Mouse (Mus musculus) adrenal gland, adult (tissue): Measurements from ENCODE around the gene Tnfaip2.

Experiments used
- DNase-seq, 2 experiments: peaks; one replicate each; pipeline ENCODE4 v3.0.0; 2022 to 2023; ENCODE audit warnings: low spot score in 1 of 2; ENCODE audit not compliant: inconsistent age in 2 of 2

The Tnfaip2 gene

GRCm38 (mm10) chr12:111443921-111444831, 1.9 kb downstream of the Tnfaip2 start:
- DNase-seq: peak in 1 of 2 experiments; percentile 49

GRCm38 (mm10) chr12:111445161-111445889, 3.1 kb downstream of the Tnfaip2 start:
- DNase-seq: peak in 1 of 2 experiments; percentile 37

DNA sequence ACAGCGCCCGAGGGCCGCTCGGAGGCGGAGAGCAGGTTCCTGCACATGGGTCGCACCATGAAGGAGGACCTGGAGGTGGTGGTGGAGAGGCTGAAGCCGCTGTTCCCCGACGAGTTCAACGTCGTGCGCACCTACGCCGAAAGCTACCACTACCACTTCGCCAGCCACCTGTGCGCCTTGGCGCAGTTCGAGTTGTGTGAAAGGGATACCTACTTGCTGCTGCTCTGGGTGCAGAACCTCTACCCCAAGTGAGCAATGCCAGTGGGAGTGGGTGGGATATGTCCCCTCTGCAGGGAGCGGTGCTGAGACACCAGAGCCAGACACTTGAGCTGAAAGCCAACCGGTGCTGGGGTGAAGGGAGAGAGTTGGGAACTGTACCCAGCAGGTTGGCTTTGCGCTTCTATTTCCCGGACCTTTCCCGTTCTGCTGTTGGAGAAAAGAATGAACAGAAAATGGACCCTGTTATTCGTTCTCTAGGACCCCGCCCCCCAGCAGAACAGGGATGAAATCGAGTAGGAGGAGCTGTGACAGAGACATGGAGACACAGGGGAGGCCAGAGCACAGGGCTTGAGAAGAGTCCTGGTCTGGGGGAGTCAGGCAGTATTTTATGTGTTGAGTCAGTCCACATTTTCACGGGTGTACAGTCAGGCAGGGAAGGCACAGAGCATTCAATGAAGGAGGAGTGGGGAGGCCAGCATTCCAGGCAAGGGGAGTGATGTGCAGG, 3.8 kb downstream of the Tnfaip2 start:
- peak in 1 of 2 experiments; percentile 31 for DNase-seq

- peak in 1 of 2 experiments; percentile 26 for DNase-seq
Observed at GRCm38 (mm10) chr12:111446745-111447144, 4.5 kb downstream of the Tnfaip2 start.

GRCm38 (mm10) chr12:111447350-111447749, 5.1 kb downstream of the Tnfaip2 start:
- peak in 1 of 2 experiments; percentile 30 for DNase-seq

DNA sequence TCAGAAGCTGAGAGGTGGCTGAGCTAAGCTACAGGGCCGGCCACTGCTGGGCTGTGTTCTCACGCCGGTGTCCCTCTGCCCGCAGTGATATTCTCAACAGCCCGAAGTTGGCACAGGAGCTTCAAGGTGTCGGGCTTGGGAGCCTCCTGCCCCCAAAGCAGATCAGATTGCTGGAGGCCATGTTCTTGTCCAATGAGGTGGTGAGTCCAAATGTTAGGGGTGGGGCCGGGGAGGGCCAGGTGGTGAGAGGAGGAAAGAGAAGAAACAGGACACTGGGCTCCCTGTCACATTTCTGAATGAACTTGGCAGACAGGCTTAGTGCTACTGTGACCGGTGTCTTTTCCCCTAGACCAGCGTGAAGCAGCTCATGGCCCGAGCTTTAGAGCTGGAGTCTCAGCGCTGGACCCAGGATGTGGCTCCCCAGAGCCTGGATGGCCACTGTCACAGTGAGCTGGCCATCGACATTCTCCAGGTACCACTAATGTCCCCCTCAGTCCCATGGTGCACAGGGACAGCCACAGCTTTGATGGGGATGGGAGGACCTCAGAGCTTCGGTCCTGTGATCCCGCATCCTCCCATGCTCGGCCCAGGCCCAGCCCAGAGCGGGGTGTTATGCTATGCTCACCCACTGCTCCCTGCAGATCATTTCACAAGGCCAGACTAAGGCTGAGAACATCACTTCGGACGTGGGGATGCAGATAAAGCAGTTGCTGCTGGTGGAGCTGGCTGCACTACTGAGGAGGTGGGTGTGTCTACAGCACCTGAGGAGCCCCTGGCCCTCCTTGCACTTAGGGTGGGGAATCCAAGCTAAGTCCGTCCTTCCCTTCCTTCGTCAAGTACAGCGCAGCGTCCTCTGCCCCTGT, 5.9 kb downstream of the Tnfaip2 start:
- DNase-seq: peak in 1 of 2 experiments; percentile 30

GRCm38 (mm10) chr12:111448931-111449705, 6.8 kb downstream of the Tnfaip2 start:
- peak; percentile 74 to 86 for DNase-seq

GRCm38 (mm10) chr12:111450359-111450758, 8.1 kb downstream of the Tnfaip2 start:
- peak; percentile 79 to 80 for DNase-seq

DNA sequence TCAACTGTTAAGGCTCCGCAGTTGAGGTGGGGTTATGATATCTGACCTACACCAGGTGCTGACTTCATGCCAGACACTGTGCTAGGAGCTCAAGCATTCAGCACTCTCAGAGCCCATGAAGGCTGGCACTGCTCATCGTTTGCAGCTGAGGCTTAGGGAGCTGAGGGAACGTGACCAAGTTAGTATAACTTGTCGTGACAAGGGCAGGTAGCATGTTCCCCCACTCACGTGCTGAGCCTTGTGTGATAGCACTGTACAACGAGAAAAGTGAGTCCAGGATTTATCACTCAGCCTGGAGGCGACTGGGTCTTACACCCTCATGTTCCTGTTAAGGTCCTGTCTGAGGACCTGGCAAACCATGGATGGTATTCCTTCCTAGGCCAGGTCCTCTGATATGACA, 9.3 kb downstream of the Tnfaip2 start:
- DNase-seq: peak in 1 of 2 experiments; percentile 30

DNA sequence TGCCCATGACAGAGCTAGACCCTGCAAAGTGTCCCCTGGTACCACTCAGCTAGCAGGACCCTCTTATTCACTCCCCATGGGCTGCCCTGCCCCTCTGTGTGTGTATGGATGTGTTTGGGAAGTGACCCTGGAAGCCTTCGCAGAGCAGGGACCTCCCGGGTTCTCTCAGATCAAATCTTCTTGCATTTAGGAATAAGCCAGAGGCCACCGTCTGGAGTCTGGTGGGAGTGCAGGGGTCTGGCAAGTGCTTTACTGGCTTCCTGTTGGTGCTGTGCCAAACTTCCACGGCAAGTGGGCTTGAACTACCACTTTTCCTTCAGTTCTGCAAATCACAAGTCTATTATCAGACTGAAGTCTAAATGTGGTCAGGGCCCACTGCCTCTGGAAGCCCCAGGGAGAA, 11.8 kb downstream of the Tnfaip2 start:
- peak in 1 of 2 experiments; percentile 22 for DNase-seq

DNA sequence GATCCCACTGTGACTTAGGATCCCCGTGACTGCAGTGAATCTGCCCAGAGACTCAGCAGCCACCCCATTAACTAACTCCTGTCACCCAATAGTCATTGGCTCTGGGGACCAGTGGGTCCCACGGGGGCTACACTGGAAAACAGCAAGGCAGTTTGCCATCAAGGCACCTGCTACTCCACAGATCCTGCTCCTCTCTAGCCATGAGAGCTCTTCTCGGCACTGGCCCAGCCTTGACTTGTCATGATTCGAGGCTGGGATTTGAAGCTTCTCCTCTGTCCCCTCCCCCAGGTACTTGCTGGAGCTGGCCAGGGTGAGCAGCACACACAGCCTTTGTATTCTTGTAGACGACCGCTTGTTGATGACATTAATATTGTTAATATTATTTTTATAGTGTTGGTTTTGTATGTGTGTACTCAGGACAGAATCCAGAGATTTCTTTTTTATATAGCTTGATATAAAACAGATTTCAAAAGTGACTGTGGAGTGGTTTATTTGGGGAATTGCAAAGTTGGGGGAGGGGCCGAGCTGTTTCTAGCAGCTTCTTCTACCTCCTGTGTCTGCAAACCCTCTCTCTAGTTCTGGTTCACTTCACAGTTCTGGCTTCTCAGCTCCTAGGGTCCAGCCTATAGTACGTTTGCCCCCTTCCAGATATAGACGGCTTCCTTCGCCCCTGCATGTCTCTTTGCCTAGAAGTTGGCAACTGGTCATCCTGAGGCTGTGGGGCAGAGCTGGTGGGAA, 12.4 kb downstream of the Tnfaip2 start:
- peak in 1 of 2 experiments; percentile 42 for DNase-seq

DNA sequence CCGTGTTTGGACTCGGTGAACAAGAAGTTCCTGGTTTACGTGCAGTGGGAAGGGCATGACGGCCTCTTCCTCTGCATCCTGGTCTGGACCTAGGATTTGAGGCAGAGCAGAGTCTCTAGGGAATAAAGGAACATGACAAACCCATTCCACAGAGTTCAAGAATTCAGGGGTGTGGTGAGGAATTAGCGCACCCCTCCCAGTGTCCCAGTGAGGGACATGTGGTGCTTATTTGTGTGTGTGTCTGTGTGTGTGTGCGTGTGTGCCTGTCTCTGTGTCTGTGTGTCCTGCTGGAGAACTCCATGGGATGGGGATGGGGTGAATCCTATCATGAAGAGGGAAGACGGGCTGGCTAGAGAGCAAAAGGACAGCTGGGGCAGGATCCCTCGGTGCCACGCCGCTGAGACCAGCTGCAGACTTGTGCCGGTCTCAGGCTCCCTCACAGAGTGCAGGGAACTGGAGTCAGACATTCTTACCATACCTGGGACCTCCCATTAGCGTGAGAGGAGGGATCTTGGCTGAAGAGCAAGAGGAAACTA, 13.1 kb downstream of the Tnfaip2 start:
- DNase-seq: peak in 1 of 2 experiments; percentile 38

GRCm38 (mm10) chr12:111455860-111456259, 13.6 kb downstream of the Tnfaip2 start:
- DNase-seq: peak in 1 of 2 experiments; percentile 33

- DNase-seq: no peak
Observed at GRCm38 (mm10) chr12:111457742-111458141, 15.5 kb downstream of the Tnfaip2 start.

DNA sequence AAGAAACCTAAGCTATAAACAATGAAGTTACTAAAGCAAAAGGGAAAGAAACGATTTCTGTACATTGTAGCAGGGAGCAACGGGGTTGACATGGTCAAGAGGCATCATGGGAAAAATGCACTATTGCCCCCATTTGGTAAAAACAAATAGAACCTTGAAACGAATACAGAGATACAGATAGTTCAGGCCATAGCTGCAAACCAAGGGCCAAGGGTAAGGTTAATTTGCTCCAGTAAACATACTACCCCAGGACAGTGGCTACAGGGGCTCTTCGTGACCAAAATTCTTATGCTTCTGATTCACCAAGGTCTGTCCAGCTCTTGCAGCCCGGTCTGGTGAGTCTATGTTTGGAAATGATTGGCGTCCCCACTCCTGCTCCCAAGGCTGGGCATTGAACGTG, 21.3 kb downstream of the Tnfaip2 start:
- no peak for DNase-seq

DNA sequence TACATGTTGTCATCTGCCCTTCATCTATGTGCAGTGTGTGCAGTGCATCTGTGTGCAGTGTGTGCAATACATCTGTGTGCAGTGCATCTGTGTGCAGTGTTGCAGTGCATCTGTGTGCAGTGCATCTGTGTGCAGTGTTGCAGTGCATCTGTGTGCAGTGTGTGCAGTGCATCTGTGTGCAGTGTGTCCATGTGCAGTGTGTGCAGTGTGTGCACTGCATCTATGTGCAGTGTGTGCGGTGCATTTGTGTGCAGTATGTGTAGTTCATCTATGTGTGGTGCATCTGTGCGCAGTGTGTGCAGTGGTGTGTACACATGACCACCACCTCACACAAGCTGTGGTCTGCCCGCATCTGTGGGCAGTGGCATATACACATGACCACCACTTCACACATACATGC, 24.1 kb downstream of the Tnfaip2 start:
- no peak for DNase-seq

DNA sequence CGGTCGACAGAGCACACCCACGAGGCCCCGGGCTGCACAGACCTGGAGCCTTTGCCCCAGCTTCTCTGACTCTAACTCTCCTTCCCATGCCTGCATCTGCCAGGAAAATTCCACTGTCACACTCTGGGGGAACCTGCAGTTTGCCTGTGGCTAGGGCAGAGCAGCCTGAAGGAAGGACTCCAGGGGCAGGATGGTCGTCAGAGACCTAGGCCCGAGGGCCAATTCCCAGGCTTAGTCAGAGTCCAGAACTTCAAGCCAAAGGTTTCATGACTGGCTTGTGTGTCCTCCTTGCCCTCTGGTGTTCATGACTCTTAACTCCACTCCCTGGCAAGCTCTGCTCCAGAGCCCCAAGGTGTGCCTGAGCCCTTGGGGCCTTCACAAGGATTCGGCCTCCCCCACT, 25.9 kb downstream of the Tnfaip2 start:
- no peak for DNase-seq

DNA sequence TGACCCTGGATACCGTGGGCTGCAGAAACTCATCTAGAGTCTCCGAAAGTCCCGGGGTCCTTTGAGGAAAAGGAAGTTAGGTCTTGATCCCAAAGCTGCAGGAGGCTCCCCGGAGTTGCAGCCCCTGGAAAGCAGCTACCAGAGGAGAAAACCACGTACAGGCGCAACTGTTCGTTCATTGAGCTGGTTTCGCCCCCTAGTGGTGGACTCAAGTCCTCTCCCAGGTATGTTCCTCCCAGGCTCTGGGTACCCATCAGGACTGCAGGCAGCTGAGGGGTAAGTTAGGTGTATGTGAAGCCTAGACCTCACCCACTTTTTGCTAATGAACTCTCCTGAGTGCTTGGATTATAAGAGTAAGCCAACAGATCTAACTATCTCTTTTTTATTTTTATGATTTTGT, 27.2 kb downstream of the Tnfaip2 start:
- peak; percentile 69 to 92 for DNase-seq

GRCm38 (mm10) chr12:111471119-111471518, 28.9 kb downstream of the Tnfaip2 start:
- no peak for DNase-seq
